Mouse (Mus musculus) layer of hippocampus, postnatal 14 days (tissue): ENCODE measurements around the gene Mcl1. TPM values are rescaled to one million over a fixed set of nuclear protein-coding genes. Genes with fewer than 3 reads are reported as not detected.
"Not testable (repeated sequence)": the region's sequence is repeated elsewhere in the genome, so short reads cannot be mapped to it uniquely, and the experiment has no call there.

Source experiments
- DNase-seq, 2 experiments: peaks; one replicate each; pipeline ENCODE4 v3.0.0; 2021 to 2022; ENCODE audit warnings: low spot score in 2 of 2, mixed read lengths in 1 of 2
- total RNA-seq, 2 experiments: library from RNA; stranded (reverse); gene quantifications; 2 replicates each; pipeline ENCODE4 v1.2.3; 2021

Mcl1 gene
- total RNA-seq, 2 experiments from 2014 or later = 64.6 to 65.1 TPM

DNA sequence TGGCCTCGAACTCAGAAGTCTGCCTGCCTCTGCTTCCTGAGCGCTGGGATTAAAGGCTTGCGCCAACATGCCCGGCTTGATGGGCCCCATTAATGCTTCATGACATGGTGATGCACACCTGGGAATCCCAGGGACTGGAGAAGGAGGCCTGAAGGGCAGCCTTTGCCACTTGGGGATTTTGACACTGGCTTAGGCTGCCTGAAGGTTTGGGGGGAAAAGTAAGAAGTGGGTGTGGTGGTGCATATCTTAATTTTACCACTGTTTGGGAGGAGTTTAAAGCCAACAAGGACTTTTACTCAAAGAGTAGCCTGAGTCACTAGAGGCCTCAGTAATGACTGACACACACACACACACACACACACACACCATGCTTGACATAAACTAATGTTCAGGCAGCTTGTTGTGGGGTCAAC is 6.4 kb downstream of the Mcl1 start:
- no peak for DNase-seq

DNA sequence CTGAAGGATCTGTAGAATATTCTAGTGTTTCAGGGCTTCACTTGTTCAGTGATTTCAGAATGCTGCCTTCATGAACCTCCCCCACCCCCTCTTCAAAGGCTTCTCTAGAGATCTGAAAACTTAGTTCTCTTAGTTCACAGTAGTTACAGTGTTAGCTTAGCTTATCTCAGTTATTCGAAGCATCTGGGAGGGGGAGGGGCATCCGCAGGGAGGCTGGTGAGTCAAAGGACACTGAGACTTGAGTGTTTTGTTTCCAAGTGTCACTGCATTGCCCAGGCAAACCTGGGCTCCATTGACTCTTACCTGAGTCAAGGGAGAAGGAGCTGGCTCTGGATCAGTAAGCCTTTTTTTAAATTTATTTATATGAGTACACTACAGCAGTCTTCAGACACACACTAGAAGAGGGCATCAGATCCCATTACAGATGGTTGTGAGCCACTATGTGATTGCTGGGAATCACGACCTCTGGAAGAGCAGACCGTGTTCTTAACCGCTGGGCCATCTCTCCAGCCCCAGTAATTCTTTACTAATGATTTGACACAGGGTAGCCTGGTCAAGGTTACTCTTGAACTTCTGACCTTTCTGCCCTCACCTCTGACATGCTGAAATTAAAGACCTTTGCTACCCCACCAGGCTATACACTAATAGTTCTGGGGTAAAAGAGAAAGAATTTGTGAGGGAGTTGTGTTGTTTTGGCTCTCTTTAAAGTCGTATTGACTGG is 7.7 kb downstream of the Mcl1 start:
- DNase-seq = no peak

DNA sequence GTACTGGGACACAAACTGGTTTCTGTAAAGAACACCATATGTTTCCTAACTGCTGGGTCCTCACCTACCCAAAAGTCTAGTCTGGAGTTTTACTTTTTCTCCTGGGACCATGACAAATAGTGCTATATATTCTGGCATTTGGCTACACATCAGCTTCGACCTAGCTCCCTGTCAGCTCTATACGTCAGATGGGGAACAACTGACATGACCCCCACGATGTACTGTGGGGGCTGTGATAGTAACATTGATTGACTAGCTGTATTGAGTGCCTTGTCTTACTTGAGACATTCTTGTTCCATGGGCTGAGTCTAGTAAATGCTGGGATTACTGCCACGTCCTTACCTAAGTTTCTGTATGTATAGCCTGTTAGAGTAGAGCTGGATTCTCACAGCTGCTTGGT is 8.9 kb downstream of the Mcl1 start:
- DNase-seq = no peak

DNA sequence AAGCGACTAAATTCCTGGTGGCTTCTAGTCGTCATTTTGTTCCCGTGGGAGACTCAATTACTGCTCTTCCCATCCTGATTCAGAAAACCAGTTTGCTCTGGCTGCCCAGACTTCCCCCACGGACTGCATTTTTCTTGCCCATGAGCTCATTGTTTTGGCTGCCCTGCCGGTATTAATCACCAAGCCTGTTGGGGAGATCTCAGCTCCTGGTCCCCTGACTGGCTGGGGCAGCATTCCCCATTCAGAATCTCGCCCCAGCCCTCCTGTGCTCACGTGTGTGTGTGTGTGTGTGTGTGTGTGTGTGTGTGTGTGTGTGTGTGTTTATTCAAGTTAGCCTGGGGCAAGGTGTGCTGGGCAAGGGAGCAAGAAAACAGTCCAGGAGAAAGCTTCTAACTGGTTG is 9.4 kb downstream of the Mcl1 start:
- DNase-seq = peak in 1 of 2 experiments; percentile 50

DNA sequence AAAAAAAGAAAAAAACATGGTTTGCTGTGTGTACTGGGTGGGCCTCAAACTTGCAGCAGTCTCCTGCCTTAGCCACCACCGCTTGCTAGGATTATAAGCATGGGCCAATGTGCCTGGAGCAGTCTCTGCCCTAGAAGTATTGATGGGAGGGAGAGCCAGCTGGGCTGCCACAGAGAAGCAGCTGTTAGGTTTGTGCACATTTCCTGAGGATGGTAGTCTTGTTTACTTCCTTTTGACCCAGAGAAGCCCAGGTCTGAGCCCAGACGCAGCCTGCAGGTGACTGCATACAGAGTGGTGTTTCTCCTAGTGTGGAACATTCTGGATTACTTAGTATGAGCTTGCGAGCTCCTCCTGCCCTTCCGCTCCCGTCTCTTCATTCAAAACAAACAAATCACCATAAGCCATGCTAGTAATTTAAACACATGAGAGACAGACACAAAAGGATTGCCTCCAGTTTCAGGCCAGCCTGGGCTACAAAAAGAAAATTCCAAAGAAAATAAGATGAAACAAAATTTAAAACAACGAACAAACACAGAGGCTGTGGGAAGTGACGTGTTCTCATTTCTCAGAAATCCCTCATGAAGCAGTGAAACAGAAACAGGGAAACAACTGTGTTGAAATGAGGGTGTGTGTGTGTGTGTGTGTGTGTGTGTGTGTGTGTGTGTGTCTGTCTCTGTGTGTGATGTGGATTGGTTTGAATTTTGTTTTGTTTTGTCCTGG is 10.2 kb downstream of the Mcl1 start:
- DNase-seq = no peak

DNA sequence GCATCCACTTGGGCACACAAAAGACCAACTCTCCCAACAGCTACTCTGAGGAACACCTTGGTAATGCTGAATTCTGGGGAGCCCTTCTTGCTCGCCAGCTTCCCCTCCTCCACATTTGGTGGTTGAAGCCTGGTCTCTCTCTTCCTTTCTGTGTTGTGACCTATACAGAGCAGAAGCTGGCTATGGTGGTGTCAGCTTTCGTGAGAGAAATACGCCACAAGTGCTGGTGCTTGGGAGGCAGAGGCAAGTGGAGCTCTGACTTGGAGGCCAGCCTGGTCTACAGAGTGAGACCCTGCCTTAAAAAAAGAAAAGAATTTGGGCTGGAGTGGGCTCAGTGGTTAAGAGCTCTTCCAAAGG is 10.7 kb downstream of the Mcl1 start:
- no peak for DNase-seq

DNA sequence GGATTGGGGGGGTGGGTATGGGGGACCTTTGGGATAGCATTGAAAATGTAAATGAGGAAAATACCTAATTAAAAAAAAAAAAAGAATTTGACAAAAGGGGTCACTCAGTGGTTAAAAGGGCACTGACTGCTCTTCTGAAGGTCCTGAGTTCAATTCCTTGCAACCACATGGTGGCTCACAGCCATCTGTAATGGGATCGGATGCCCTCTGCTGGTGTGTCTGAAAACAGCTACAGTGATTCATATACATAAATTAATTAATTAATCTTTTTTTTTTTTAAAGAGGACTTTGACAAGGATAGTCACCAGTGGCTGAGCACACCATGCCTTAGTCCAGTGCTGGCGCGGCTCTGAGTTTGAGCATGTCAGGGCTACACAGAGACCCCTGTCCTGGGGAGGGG is 11.8 kb downstream of the Mcl1 start:
- DNase-seq = not testable (repeated sequence)

DNA sequence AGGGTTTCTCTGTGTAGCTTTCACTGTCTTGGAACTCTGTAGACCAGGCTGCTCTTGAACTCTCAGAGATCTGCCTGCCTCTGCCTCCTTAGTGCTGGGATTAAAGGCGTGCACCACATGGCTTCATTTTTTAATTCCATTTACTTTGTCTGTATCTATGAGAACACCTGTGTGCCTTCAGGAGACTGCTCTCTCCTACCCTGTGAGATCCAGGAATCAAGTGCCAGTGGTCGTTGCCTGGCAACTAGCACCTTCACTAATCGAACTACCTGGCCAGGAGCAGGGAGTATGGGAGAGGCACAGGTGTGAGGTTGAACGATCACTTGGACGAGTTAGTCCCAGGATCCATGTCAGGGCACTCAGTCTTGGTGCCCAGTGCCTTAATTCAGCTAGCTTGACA is 12.6 kb downstream of the Mcl1 start:
- no peak for DNase-seq

DNA sequence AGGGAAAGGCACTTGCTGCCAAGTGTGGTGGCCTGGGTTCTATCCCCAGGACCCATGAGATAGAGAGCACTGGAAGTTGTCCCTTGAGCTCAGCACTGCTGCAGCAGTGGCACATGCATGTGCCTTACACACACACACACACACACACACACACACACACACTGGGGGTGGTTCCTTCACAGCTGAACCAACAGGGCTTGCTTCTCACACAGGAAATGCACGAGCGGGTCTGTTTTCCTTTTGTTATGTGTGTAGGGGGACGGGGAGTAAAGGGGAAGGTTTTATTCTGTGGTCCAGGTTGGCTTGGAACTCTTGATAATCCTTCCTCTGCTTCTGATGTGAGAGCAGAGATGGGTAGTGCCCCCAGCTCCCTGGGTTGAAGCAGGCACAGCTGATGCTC is 13.9 kb downstream of the Mcl1 start:
- DNase-seq = no peak

DNA sequence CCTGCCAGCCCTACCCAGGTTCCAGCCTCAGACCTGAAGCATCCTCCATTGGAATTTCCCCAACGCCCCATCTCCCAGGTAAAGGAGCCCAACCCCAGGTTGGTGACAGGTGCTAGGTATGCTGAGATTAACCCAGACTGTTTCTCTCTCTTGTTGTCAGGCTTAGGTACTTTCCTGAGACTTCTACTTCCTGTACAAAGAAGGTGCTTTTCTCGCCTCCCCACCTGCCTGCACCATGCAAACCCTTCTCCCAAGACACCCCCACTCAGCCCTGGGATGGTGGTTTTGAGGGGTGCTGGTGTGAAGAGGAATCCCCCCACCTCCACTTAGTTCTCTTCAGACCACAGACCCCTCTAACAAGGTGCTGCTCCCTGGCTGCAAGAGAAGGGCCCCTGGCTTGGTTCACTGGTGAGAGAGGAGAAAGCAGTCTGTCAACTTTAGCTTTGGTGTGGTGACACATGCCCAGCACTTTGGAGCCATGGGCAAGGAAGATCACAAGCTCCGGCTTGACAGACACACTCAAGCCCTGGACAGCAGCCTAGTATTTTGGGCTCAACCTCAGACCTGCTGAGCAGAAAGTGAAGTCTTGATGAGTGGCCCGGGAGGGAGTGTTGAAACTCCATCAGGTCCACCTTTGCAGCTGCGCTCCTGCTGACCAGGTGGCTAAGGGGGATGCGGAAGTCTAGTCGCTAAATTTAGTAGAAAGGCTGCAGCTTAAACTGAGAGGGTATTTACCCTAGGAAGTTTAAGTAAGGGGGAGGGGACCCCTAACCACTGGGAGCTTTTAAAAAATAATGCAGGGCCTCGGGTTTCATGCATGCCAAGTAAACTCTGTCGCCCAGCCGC is 14.5 kb downstream of the Mcl1 start:
- DNase-seq = no peak

DNA sequence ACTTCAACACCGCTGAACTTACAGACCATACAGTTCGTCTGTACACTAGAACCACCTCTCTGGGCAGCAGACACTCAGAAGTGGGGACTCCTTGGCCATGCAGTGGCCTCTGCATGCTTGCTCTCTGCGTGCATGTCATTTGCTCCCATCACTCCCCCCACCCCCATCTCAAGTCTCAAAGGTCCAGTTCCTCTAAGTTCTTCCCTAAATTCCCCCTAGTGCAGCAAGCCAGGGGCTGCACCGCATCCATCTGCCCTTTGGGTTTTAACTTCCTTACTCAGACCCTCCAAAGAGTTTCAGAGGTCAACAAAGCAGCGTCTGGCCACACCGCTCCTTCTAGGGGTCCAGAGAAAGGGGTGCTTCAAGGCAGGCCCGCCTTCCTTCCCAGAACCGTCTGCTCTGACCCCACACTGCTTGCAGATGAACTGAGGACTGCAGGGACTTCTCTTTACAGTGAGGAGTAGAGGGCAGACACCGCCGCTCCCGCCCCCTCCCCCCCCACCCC is 15.2 kb downstream of the Mcl1 start:
- DNase-seq = no peak

DNA sequence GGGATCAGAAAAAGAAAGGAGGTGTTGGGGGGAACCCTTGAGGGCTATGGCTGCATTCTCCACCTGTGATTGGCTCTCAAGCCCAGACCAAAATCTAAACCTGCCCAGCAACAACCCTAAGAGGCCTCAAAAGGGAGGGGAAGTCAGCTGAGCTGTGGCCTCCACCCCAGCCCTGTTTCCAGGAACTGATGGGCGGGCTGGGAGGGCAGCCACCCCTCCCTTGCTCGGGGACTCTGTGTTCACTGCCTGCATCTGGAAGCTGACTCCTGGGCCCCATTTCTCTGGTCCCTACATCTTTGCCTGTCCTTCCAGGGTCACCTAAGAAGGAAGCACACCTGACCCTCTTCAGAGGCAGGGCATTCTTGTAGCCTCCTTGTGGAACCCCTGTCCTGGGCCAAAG is 15.6 kb downstream of the Mcl1 start:
- no peak for DNase-seq

DNA sequence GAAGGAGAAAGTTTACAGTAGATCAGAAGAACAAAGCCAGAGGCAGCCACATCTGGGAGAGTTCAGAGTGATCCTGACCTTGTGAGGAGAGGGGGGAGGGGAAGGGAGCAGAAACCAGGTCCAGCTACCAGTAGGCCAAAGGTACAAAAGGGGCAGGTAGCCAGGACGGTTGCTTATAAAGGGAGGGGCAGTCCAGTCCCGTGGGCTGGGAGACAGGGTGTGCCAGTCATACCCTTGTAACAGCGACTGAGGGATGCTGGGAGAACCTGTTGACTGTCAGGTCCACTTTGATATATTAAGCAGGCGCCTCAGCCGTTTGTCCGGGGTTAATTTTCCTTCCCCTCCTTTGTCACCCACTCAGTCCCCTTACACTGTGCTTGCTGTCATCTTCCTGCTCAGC is 16.2 kb downstream of the Mcl1 start:
- no peak for DNase-seq

DNA sequence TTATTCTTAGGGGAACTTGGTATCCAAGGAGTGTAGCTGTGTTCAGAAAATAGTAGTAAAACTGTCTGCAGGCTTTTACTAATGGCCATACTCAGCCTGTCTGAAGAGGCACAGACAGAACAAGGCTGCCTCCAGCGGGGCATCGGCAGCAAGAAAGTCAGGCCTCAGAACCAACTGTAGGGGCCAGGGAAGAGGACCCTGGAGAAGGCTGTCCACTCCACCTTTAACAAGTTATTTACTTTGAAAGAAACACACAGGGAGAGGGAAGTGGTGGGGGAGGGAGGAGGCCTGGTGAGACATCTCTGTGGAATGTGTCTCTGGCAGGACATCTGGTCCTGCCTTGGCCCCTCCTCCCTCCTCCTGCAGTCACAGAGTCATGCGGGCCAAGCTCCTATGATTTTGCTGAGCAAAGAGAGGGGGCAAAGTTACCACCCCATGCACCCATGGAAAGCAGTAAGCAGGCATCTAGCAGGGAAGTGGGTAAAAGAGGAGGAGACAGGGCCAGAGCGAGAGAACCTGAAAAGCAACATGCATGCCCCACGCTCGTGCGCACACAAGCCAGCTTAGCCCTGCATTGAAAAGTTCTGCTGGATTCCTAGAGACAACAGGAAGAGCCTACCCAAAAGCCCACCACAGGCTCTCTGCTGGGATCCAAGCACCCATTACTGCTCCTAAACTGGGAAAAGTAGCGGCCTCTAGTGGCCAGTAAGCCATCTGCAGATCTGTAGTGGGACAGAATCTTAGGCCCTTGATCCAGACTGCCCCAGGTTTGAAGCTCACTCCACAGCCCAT is 16.9 kb downstream of the Mcl1 start:
- DNase-seq = peak; percentile 50 to 59

DNA sequence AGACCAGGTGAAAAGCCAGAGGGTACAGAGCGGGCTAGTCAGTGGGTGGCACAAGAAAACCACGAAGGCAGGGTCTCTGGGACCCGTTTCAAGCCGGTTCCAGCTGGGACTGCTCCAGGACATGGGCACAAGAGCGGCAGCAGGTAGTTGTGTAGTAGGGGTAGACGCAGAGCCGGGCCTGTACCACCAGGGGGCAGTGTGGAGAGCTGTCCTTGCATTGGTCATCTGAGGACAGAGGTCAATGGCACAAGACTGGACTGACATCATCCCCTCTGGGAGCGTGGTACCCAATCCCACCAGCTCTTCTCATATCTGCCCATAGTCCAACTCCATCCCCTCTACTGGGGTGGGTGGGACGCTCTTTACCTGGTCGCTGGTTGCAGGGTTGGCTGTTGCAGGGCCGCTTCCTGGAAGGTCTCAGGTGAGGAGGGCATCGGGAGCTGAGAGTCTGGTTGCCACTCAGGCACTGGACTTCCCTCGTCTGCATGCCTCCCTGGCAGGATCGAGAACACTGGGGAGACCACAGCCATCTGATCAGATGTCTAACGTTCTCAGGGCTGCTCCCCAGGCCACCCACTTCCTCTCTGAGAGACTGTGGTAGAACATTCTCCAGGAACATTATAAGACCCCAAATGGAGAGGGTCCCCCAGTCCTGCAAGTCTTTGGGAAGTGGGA is 18.3 kb downstream of the Mcl1 start:
- DNase-seq = peak in 1 of 2 experiments; percentile 36

DNA sequence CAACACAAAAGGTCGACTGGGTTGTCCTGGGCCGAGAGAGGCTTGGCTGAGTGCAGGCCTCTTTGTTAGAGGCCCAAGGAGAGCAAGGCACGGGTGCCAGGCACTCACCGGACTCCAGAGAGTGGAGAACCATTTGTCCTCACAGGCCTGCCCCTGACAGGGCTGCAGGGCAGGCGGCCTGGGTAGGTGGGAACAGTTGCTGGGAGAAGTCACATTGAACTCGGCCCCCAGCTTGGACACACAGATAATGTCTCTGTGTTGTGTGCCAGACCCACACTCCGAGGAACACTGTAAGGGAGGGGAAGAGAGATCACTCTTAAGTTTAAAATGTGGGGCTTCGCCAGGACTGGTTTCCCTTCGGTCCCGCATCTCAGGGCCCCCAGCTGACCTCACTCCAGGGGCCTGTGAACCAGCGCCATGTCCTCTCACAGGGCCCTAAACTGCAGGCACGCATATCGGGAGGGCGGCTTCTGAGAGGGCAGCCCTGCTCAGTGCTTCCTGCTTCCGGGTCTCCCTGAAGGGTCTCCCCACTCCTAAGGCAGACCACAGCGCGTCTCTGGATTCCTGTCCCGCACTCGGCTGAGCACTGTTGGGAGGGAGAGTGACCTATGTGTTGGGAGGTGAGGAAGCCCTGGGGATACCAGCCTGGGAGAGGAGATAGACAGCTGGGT is 19.0 kb downstream of the Mcl1 start:
- no peak for DNase-seq

DNA sequence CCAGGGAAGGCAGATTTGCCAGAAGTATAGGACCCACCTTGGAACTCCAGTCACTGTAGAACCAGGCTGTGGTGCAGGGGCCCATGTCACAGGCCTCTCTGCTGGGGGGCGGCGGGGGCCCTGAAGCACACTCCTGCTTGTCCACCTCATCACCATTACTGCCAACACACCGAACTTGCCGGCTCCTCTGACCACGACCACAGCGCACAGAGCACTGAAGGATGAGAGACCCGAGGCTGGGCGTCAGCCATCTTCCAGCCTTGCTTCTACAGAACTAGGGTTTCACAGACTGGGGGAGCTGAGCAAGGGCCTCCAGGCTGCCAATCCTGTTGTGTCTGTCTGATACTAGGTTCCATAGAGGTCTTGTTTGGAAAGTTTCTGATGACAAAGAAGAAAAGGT is 21.0 kb downstream of the Mcl1 start:
- DNase-seq = no peak

DNA sequence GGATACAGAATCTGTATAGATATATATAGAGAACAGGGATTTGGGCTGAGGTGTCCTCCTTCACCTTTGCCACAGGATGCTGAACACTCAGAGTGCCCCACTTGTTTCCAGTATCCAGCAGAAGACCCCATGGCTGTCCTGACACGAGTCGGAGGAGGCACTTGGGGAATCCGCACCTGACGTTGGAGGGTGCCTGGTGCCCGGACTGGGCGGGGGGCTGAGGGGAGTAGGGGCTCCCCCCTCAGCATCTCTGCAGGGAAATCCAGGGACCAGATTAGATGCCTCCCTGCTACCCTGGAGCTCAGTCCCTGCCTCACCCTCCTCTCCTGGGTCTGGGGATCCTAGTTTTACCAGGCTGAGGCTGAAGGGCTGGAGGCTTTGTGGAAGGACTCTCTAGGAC is 22.1 kb downstream of the Mcl1 start:
- DNase-seq = no peak

DNA sequence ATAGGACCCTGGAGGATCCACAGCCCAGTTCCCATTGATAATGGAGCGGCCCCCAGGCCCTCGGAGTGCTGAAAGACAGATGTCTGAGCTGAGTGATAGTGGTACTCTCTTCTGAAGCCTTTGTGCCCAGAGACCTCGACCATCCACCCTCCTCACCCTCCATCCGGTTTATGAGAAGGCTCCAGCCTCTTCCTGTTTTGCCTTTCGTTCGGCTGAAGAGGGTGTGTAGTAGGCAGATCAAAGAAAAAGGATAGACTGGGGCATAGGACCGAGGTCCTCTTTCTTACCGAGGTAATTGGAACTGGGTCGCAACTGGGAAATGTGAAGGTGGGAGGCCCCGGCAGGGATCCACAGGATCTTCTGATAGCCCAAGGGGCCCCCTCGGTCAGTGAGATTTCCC is 22.8 kb downstream of the Mcl1 start:
- DNase-seq = no peak

DNA sequence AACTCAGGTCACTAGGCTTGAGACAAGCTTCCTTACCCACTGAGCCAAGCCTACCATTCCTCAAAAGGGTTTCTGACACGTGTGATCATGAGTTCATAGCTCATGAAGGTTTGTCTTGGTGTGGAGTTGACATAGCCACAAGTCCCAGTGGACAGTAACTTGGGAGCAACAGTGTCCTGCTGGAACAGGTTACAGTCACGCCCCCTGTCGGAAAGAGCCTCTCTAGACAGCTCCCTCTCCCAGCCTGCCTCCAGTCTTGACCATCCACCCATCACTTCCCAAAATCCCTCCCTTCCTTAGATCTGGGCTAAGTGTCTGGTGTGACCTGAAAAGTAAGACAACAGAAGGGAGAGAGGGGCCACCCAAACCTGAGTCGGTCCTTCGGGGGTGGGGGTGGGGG is 24.3 kb downstream of the Mcl1 start:
- DNase-seq = no peak
